Mouse (Mus musculus) kidney, embryonic 16.5 days (tissue): ENCODE measurements at regions not wholly inside any gene's neighbourhood (a gene's known extent, or its start where the extent isn't known, plus 50 kb on each side); places are given as distances from the start of the nearest gene placed in this dataset.

Experiments
- ATAC-seq: fragments of 200-750 bp; cut with Nextera tagmentation; 2 replicates; pipeline ENCODE4 v1.8.0; 2017; ENCODE audit warnings: moderate TSS enrichment; ENCODE audit not compliant: low FRiP score, low TSS enrichment
- H3K27ac ChIP-seq: fragments of 300-500 bp; sonication (generic); 2 replicates; pipeline ENCODE4 v1.5.1; 2014; ENCODE audit warnings: low read length
- H3K27me3 ChIP-seq: fragments of 300-500 bp; sonication (generic); 2 replicates; pipeline ENCODE4 v1.6.1; 2014; ENCODE audit warnings: low read length, control low read depth, mixed read lengths; ENCODE audit not compliant: insufficient read depth
- H3K36me3 ChIP-seq: fragments of 300-500 bp; sonication (generic); 2 replicates; pipeline ENCODE4 v1.6.1; 2014; ENCODE audit warnings: low read length, control low read depth, mixed read lengths; ENCODE audit not compliant: insufficient read depth
- H3K4me1 ChIP-seq: fragments of 300-500 bp; sonication (generic); 2 replicates; pipeline ENCODE4 v1.6.1; 2014; ENCODE audit warnings: low read length, control low read depth, mixed read lengths; ENCODE audit not compliant: insufficient read depth
- H3K4me2 ChIP-seq: fragments of 300-500 bp; sonication (generic); replicated peaks from 2 replicates; pipeline ENCODE4 v1.6.1; 2014; ENCODE audit warnings: low read depth, low read length
- H3K4me3 ChIP-seq: fragments of 300-500 bp; sonication (generic); 2 replicates; pipeline ENCODE4 v1.5.1; 2014; ENCODE audit warnings: mild to moderate bottlenecking, low read length
- H3K9ac ChIP-seq: fragments of 300-500 bp; sonication (generic); replicated peaks from 2 replicates; pipeline ENCODE4 v1.6.1; 2014; ENCODE audit warnings: low read length
- H3K9me3 ChIP-seq: fragments of 300-500 bp; sonication (generic); 2 replicates; pipeline ENCODE4 v1.6.1; 2016; ENCODE audit warnings: low read length, control low read depth
- whole genome bisulfite sequencing: fragments of 180-500 bp; shearing (Covaris S2); extraction: QIAGEN DNeasy Blood & Tissue Kit; methylation state at CpG from one replicate; pipeline ENCODE4 v1.1.7; 2014; 5-methylcytosine and 5-hydroxymethylcytosine counted together

DNA sequence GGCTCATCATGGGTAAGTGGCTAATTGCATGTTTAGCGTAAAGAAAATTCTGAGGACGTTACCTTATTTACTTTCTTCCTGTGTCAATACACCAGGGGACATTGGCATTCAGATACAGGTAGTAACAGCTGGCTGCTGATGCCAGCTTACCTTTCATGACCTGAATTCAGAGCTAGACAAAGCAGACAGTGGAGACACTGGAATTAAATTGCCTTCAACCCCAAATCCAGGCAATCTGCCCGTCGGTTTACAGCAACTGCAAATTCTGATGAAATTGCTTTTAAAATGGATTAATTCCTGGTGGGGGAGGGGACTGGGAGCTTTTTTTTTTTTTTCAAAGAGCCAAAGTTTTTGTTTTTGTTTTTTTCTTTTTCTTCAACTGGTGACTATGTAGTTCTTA lies 353.0 kb upstream of the Arid1b start:
- H3K27ac ChIP-seq: no peak overlapping the region
- no peaks in the 10 kb centered on the region for H3K36me3 ChIP-seq
- no peak overlapping the region for H3K4me3 ChIP-seq
- WGBS: 79% methylated on average over 4 of the region's 4 CpGs
- H3K4me2 ChIP-seq: no peak overlapping the region
- peaks cover 3% of the 10 kb centered on the region; the same call in 1 of the 2 replicates for H3K9me3 ChIP-seq
- no peak overlapping the region for H3K9ac ChIP-seq
- H3K27me3 ChIP-seq: no peaks in the 10 kb centered on the region
- H3K4me1 ChIP-seq: 0 out of 2 replicates have a peak, but pooled peaks cover 5% of the 10 kb centered on the region
- ATAC-seq: no peak

DNA sequence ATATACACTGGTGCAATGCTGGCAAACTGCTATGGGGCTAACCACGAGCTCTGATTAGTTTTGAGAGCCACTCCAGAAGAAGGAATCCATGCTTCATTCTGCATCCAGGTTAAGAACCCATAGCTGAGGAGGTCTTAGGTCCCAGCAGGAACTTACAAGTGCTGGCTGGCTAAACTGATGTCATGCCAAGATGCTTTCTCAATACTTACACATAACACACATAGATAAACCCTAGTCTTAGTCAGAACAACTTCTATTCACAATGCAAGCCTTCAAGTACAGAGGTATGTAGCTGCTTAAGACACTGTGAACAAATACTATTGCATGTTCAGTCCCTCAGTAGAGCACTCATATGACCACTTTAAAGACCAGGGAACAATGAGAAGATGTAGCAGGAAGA lies 352.1 kb upstream of the Arid1b start:
- H3K9me3 ChIP-seq: peaks cover 3% of the 10 kb centered on the region; the same call in 1 of the 2 replicates
- H3K27me3 ChIP-seq: no peaks in the 10 kb centered on the region
- 86% methylated on average over 1 of the region's 1 CpGs for WGBS
- no peaks in the 10 kb centered on the region for H3K36me3 ChIP-seq
- H3K27ac ChIP-seq: no peak overlapping the region
- H3K9ac ChIP-seq: no peak overlapping the region
- no peak overlapping the region for H3K4me2 ChIP-seq
- no peak overlapping the region for H3K4me3 ChIP-seq
- H3K4me1 ChIP-seq: 0 out of 2 replicates have a peak, but pooled peaks cover 5% of the 10 kb centered on the region
- no peak for ATAC-seq

DNA sequence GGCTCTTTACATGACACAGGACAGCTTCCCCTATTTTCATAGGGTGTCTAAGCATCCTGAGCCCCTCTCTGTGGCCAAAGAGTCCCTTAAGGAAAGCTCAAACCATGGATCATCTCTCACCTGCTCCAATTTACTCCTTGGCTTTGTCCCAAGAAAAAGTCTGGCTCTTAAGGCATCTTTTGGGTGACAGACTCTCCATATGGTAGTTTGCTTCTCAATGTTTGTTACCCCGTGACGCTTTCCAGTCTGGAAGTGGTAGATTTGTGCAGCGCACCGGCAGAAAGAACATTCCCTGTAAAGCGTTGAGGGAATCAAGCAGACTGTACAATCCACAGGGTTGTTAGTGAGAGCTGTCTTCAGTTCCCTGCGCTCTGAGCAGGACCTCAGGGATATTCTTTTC lies 350.8 kb upstream of the Arid1b start:
- Histone ChIP-seq H3K4me1 (0 out of 2 replicates have a peak, but pooled peaks cover 5% of the 10 kb centered on the region), H3K9ac (no peak overlapping the region), H3K27me3 (no peaks in the 10 kb centered on the region), H3K9me3 (0 out of 2 replicates have a peak, but pooled peaks cover under 1% of the 10 kb centered on the region), H3K27ac (no peak overlapping the region), H3K4me2 (no peak overlapping the region), H3K4me3 (no peak overlapping the region), H3K36me3 (no peaks in the 10 kb centered on the region)
- 86% methylated on average over 6 of the region's 6 CpGs for WGBS
- no peak for ATAC-seq

DNA sequence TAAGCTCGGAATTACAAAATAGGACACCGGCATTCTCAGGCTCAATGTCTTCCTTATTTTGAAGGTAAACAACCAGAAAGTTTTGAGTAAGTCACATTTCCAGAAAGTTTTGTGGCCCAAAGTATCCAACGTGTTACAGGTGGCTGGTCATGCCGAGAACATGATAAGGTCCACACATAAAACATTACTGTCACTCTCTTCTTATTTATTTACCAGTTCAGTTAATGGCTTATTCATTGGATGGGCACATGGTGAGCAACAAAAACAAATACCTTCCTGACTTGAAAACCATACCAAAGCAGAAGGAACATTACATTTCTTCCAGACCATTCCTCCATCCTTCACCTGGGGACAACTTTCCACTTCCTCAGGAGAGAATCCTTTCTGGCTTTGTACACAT lies 345.5 kb upstream of the Arid1b start:
- H3K9ac ChIP-seq: no peak overlapping the region
- ATAC-seq: no peak
- H3K36me3 ChIP-seq: no peaks in the 10 kb centered on the region
- no peaks in the 10 kb centered on the region for H3K27me3 ChIP-seq
- H3K9me3 ChIP-seq: no peaks in the 10 kb centered on the region
- H3K4me3 ChIP-seq: no peak overlapping the region
- peak overlapping the region; percentile 30; the same call in 1 of the 2 replicates for H3K27ac ChIP-seq
- no peaks in the 10 kb centered on the region for H3K4me1 ChIP-seq
- WGBS: 50% methylated on average over 4 of the region's 4 CpGs
- no peak overlapping the region for H3K4me2 ChIP-seq

GRCm38 (mm10) chr17:4654221-4654620 lies 339.9 kb upstream of the Arid1b start:
- Histone ChIP-seq H3K4me3 (no peak overlapping the region), H3K9me3 (no peaks in the 10 kb centered on the region), H3K9ac (no peak overlapping the region), H3K27ac (no peak overlapping the region), H3K4me1 (no peaks in the 10 kb centered on the region), H3K36me3 (no peaks in the 10 kb centered on the region), H3K27me3 (no peaks in the 10 kb centered on the region), H3K4me2 (no peak overlapping the region)
- 82% methylated on average over 3 of the region's 3 CpGs for WGBS
- no peak for ATAC-seq

DNA sequence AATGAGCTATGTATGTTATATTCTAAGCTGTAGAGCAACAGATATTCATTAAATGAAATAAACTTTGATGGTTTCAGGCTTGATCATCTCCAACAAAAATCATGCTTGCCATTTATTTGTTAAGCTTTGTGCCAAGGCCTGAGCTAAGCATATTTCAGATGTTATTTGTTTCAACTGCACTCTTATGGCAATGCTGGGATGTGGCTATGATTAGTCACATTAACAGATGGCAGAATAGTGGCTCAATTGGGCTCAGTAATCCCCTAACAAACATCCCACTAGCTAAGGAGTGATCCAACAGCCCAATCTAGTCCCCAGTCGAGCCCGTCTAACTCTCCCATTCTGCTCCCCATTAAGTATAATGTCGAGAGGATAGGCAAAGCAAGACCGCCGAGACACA lies 332.1 kb upstream of the Arid1b start:
- H3K27me3 ChIP-seq: no peaks in the 10 kb centered on the region
- no peak overlapping the region for H3K27ac ChIP-seq
- WGBS: 93% methylated on average over 5 of the region's 5 CpGs
- no peak overlapping the region for H3K9ac ChIP-seq
- H3K4me2 ChIP-seq: no peak overlapping the region
- no peaks in the 10 kb centered on the region for H3K4me1 ChIP-seq
- no peak for ATAC-seq
- no peaks in the 10 kb centered on the region for H3K9me3 ChIP-seq
- no peaks in the 10 kb centered on the region for H3K36me3 ChIP-seq
- no peak overlapping the region for H3K4me3 ChIP-seq

- WGBS: 72% methylated on average over 3 of the region's 3 CpGs
- H3K4me2 ChIP-seq: no peak overlapping the region
- H3K4me1 ChIP-seq: no peaks in the 10 kb centered on the region
- no peaks in the 10 kb centered on the region for H3K27me3 ChIP-seq
- H3K36me3 ChIP-seq: no peaks in the 10 kb centered on the region
- no peak overlapping the region for H3K27ac ChIP-seq
- no peak overlapping the region for H3K9ac ChIP-seq
- no peak for ATAC-seq
- H3K9me3 ChIP-seq: no peaks in the 10 kb centered on the region
- H3K4me3 ChIP-seq: no peak overlapping the region
Measured at GRCm38 (mm10) chr17:4668511-4668910, 325.6 kb upstream of the Arid1b start.

GRCm38 (mm10) chr17:4673271-4673670 lies 320.9 kb upstream of the Arid1b start:
- H3K4me1 ChIP-seq: no peaks in the 10 kb centered on the region
- WGBS: 88% methylated on average over 2 of the region's 2 CpGs
- no peaks in the 10 kb centered on the region for H3K9me3 ChIP-seq
- no peaks in the 10 kb centered on the region for H3K36me3 ChIP-seq
- no peaks in the 10 kb centered on the region for H3K27me3 ChIP-seq
- H3K4me3 ChIP-seq: no peak overlapping the region
- no peak overlapping the region for H3K4me2 ChIP-seq
- no peak overlapping the region for H3K9ac ChIP-seq
- no peak for ATAC-seq
- H3K27ac ChIP-seq: no peak overlapping the region

GRCm38 (mm10) chr17:4706421-4706820 lies 287.7 kb upstream of the Arid1b start:
- H3K36me3 ChIP-seq: no peaks in the 10 kb centered on the region
- WGBS: 53% methylated on average over 1 of the region's 1 CpGs
- ATAC-seq: no peak
- H3K4me1 ChIP-seq: no peaks in the 10 kb centered on the region
- H3K9ac ChIP-seq: no peak overlapping the region
- H3K4me2 ChIP-seq: no peak overlapping the region
- H3K4me3 ChIP-seq: no peak overlapping the region
- H3K27me3 ChIP-seq: no peaks in the 10 kb centered on the region
- H3K9me3 ChIP-seq: no peaks in the 10 kb centered on the region
- no peak overlapping the region for H3K27ac ChIP-seq

DNA sequence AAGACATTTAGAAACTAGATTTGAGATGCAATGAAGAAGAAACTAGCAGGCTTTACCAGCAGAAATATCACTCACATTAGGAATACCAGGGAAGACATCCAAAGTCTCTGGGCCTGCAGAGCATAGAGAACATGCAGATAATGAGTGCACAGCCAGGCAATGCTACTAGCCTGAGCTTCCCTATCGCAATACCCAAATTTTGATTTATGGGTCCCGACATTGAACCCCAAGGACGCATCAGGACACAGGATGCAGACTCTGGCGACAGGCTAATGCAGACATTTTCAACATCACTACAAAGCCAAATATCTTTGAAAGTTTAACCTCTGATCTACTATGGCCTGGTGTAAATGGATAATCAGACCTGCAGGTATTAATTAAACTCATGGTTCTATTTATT lies 273.1 kb upstream of the Arid1b start:
- 77% methylated on average over 4 of the region's 4 CpGs for WGBS
- Histone ChIP-seq H3K36me3 (no peaks in the 10 kb centered on the region), H3K27ac (no peak overlapping the region), H3K9ac (no peak overlapping the region), H3K4me2 (no peak overlapping the region), H3K27me3 (no peaks in the 10 kb centered on the region), H3K4me3 (no peak overlapping the region), H3K9me3 (no peaks in the 10 kb centered on the region), H3K4me1 (no peaks in the 10 kb centered on the region)
- no peak for ATAC-seq
